Mouse (Mus musculus): Measurements from ENCODE around the gene Tuft1. TPM values are rescaled to one million over a fixed set of nuclear protein-coding genes. Genes with fewer than 3 reads are reported as not detected.

The Tuft1 gene
- total RNA-seq, 2 experiments from 2014 or later: 6.6 to 7.4 TPM

- no peak for ATAC-seq (replicated peaks; ENCODE audit: low FRiP score, low TSS enrichment, poor library complexity, severe bottlenecking)
Observed at GRCm38 (mm10) chr3:94610581-94610980, 48.1 kb downstream of the Tuft1 start.

GRCm38 (mm10) chr3:94609621-94610020, 49.1 kb downstream of the Tuft1 start:
- no peak for ATAC-seq (replicated peaks; ENCODE audit: low FRiP score, low TSS enrichment, poor library complexity, severe bottlenecking)

- ATAC-seq (replicated peaks; ENCODE audit: low FRiP score, low TSS enrichment, poor library complexity, severe bottlenecking): peak; percentile 86
Observed at GRCm38 (mm10) chr3:94601959-94602358, 56.7 kb downstream of the Tuft1 start.

GRCm38 (mm10) chr3:94597224-94597779, 61.4 kb downstream of the Tuft1 start:
- 0 out of 2 replicates have a peak, but pooled peaks have one; percentile 32 for ATAC-seq (replicated peaks; ENCODE audit: low FRiP score, low TSS enrichment, poor library complexity, severe bottlenecking)

- ATAC-seq (replicated peaks; ENCODE audit: low FRiP score, low TSS enrichment, poor library complexity, severe bottlenecking): peak; percentile 61
Observed at GRCm38 (mm10) chr3:94595871-94596287, 62.8 kb downstream of the Tuft1 start.

GRCm38 (mm10) chr3:94591066-94591465, 67.6 kb downstream of the Tuft1 start:
- ATAC-seq (replicated peaks; ENCODE audit: low FRiP score, low TSS enrichment, poor library complexity, severe bottlenecking): no peak

GRCm38 (mm10) chr3:94587962-94588361, 70.7 kb downstream of the Tuft1 start:
- ATAC-seq (replicated peaks; ENCODE audit: low FRiP score, low TSS enrichment, poor library complexity, severe bottlenecking): no peak

GRCm38 (mm10) chr3:94582944-94583343, 75.7 kb downstream of the Tuft1 start:
- no peak for ATAC-seq (replicated peaks; ENCODE audit: low FRiP score, low TSS enrichment, poor library complexity, severe bottlenecking)

GRCm38 (mm10) chr3:94582456-94582891, 76.2 kb downstream of the Tuft1 start, which contains the start of gene Snx27:
Gene Snx27 (minus strand): TSS chr3:94582716.
- peak; percentile 97 for ATAC-seq (replicated peaks; ENCODE audit: low FRiP score, low TSS enrichment, poor library complexity, severe bottlenecking)

- ATAC-seq (replicated peaks; ENCODE audit: low FRiP score, low TSS enrichment, poor library complexity, severe bottlenecking): peak; percentile 69
Observed at GRCm38 (mm10) chr3:94581793-94582455, 76.7 kb downstream of the Tuft1 start.

GRCm38 (mm10) chr3:94581138-94581780, 77.4 kb downstream of the Tuft1 start:
- ATAC-seq (replicated peaks; ENCODE audit: low FRiP score, low TSS enrichment, poor library complexity, severe bottlenecking): peak; percentile 9; the same call in 1 of the 2 replicates

- no peak for ATAC-seq (replicated peaks; ENCODE audit: low FRiP score, low TSS enrichment, poor library complexity, severe bottlenecking)
Observed at GRCm38 (mm10) chr3:94574506-94574905, 84.2 kb downstream of the Tuft1 start.

GRCm38 (mm10) chr3:94567242-94567641, 91.4 kb downstream of the Tuft1 start:
- no peak for ATAC-seq (replicated peaks; ENCODE audit: low FRiP score, low TSS enrichment, poor library complexity, severe bottlenecking)

GRCm38 (mm10) chr3:94565557-94565956, 93.1 kb downstream of the Tuft1 start:
- no peak for ATAC-seq (replicated peaks; ENCODE audit: low FRiP score, low TSS enrichment, poor library complexity, severe bottlenecking)

GRCm38 (mm10) chr3:94565127-94565526, 93.5 kb downstream of the Tuft1 start:
- ATAC-seq (replicated peaks; ENCODE audit: low FRiP score, low TSS enrichment, poor library complexity, severe bottlenecking): no peak

GRCm38 (mm10) chr3:94564356-94565010, 94.2 kb downstream of the Tuft1 start:
- no peak for ATAC-seq (replicated peaks; ENCODE audit: low FRiP score, low TSS enrichment, poor library complexity, severe bottlenecking)

- ATAC-seq (replicated peaks; ENCODE audit: low FRiP score, low TSS enrichment, poor library complexity, severe bottlenecking): no peak
Observed at GRCm38 (mm10) chr3:94563163-94563562, 95.5 kb downstream of the Tuft1 start.

Measured in megakaryocyte-erythroid progenitor cell, adult 5-6 weeks (primary cell).